Mouse (Mus musculus): ENCODE data around the gene Cxcl16. TPM values are rescaled to one million over a fixed set of nuclear protein-coding genes. Genes with fewer than 3 reads are reported as not detected.
A peak's percentile ranks its signal among the peaks of the same experiment; 100 is the strongest.

Gene Cxcl16
- polyA plus RNA-seq (2015; fragmentation: Nextera tagmentation; extraction: Ambion mirVana) = 5.2 and 6.1 TPM in 2 replicates

GRCm38 (mm10) chr11:70459601-70460101 lies at the start of gene Cxcl16:
Gene Cxcl16 (minus strand): TSS chr11:70459984.
- whole genome bisulfite sequencing = 6% methylated on average over 30 of the region's 30 CpGs
- ATAC-seq (ENCODE audit: low FRiP score, low read depth) = no peak

GRCm38 (mm10) chr11:70506962-70507515 lies 47.3 kb upstream of the Cxcl16 start:
- H3K27me3 ChIP-seq = no peaks in the 10 kb centered on the region
- H3K4me1 ChIP-seq (replicated peaks) = peaks cover 10% of the 10 kb centered on the region
- H3K4me2 ChIP-seq = no peak overlapping the region
- no peaks in the 10 kb centered on the region for H3K36me3 ChIP-seq
- 75% methylated on average over 7 of the region's 7 CpGs for WGBS
- no peak overlapping the region for H3K27ac ChIP-seq (replicated peaks)
- H3K4me3 ChIP-seq = no peak overlapping the region
- no peaks in the 10 kb centered on the region for H3K9me3 ChIP-seq
- H3K9ac ChIP-seq = no peak overlapping the region
- ATAC-seq (ENCODE audit: low FRiP score, low read depth) = no peak

More at GRCm38 (mm10) chr11:70459601-70460101, at the start of gene Cxcl16:
- Histone ChIP-seq H3K4me1 (replicated peaks) (peaks cover 4% of the 10 kb centered on the region; the same call in 1 of the 2 replicates), H3K9me3 (no peaks in the 10 kb centered on the region), H3K27me3 (peaks cover 28% of the 10 kb centered on the region), H3K4me2 (peak within 1 kb of the TSS; percentile 72), H3K36me3 (no peaks in the 10 kb centered on the region), H3K4me3 (peak within 1 kb of the TSS; percentile 40), H3K27ac (replicated peaks) (no peak within 1 kb of the TSS), H3K9ac (peak within 1 kb of the TSS; percentile 37; the same call in 1 of the 2 replicates)

GRCm38 (mm10) chr11:70506385-70506784 lies 46.6 kb upstream of the Cxcl16 start:
- Histone ChIP-seq H3K9me3 (no peaks in the 10 kb centered on the region), H3K4me3 (no peak overlapping the region), H3K36me3 (no peaks in the 10 kb centered on the region), H3K9ac (no peak overlapping the region), H3K27me3 (no peaks in the 10 kb centered on the region), H3K4me2 (no peak overlapping the region), H3K27ac (replicated peaks) (no peak overlapping the region), H3K4me1 (replicated peaks) (peaks cover 10% of the 10 kb centered on the region)
- no peak for ATAC-seq (ENCODE audit: low FRiP score, low read depth)
- 24% methylated on average over 4 of the region's 4 CpGs for WGBS

GRCm38 (mm10) chr11:70504970-70505369 lies 45.2 kb upstream of the Cxcl16 start, which contains the start of gene Tm4sf5:
Gene Tm4sf5 (plus strand): TSS chr11:70505244.
- no peak within 1 kb of the TSS for H3K27ac ChIP-seq (replicated peaks)
- H3K9me3 ChIP-seq = no peaks in the 10 kb centered on the region
- H3K9ac ChIP-seq = no peak within 1 kb of the TSS
- 83% methylated on average over 9 of the region's 9 CpGs for WGBS
- no peak within 1 kb of the TSS for H3K4me2 ChIP-seq
- H3K4me3 ChIP-seq = no peak within 1 kb of the TSS
- H3K36me3 ChIP-seq = no peaks in the 10 kb centered on the region
- ATAC-seq (ENCODE audit: low FRiP score, low read depth) = no peak
- no peaks in the 10 kb centered on the region for H3K27me3 ChIP-seq
- H3K4me1 ChIP-seq (replicated peaks) = peaks cover 6% of the 10 kb centered on the region

GRCm38 (mm10) chr11:70502018-70502417 lies 42.2 kb upstream of the Cxcl16 start:
- H3K4me1 ChIP-seq (replicated peaks) = no peaks in the 10 kb centered on the region
- H3K36me3 ChIP-seq = no peaks in the 10 kb centered on the region
- no peaks in the 10 kb centered on the region for H3K9me3 ChIP-seq
- no peak overlapping the region for H3K9ac ChIP-seq
- no peak overlapping the region for H3K4me3 ChIP-seq
- no peak overlapping the region for H3K27ac ChIP-seq (replicated peaks)
- ATAC-seq (ENCODE audit: low FRiP score, low read depth) = no peak
- no peak overlapping the region for H3K4me2 ChIP-seq
- no peaks in the 10 kb centered on the region for H3K27me3 ChIP-seq
- 76% methylated on average over 3 of the region's 3 CpGs for WGBS

- Histone ChIP-seq H3K9ac (no peak overlapping the region), H3K4me3 (no peak overlapping the region), H3K9me3 (no peaks in the 10 kb centered on the region), H3K36me3 (no peaks in the 10 kb centered on the region), H3K27me3 (no peaks in the 10 kb centered on the region), H3K4me2 (no peak overlapping the region), H3K27ac (replicated peaks) (no peak overlapping the region), H3K4me1 (replicated peaks) (no peaks in the 10 kb centered on the region)
- ATAC-seq (ENCODE audit: low FRiP score, low read depth) = no peak
- WGBS = 95% methylated on average over 1 of the region's 1 CpGs
Measured at GRCm38 (mm10) chr11:70500476-70500812, 40.7 kb upstream of the Cxcl16 start.

- Histone ChIP-seq H3K4me3 (no peak overlapping the region), H3K9ac (no peak overlapping the region), H3K4me2 (no peak overlapping the region), H3K9me3 (no peaks in the 10 kb centered on the region), H3K4me1 (replicated peaks) (no peaks in the 10 kb centered on the region), H3K27me3 (no peaks in the 10 kb centered on the region), H3K36me3 (no peaks in the 10 kb centered on the region), H3K27ac (replicated peaks) (no peak overlapping the region)
- no peak for ATAC-seq (ENCODE audit: low FRiP score, low read depth)
- 69% methylated on average over 14 of the region's 14 CpGs for WGBS
Measured at GRCm38 (mm10) chr11:70499566-70500475, 40.0 kb upstream of the Cxcl16 start.

- Histone ChIP-seq H3K4me2 (no peak overlapping the region), H3K36me3 (no peaks in the 10 kb centered on the region), H3K27ac (replicated peaks) (no peak overlapping the region), H3K4me1 (replicated peaks) (no peaks in the 10 kb centered on the region), H3K27me3 (no peaks in the 10 kb centered on the region), H3K4me3 (no peak overlapping the region), H3K9ac (no peak overlapping the region), H3K9me3 (no peaks in the 10 kb centered on the region)
- WGBS = 90% methylated on average over 6 of the region's 6 CpGs
- ATAC-seq (ENCODE audit: low FRiP score, low read depth) = no peak
Measured at GRCm38 (mm10) chr11:70489684-70490083, 29.9 kb upstream of the Cxcl16 start.

GRCm38 (mm10) chr11:70489138-70489537 lies 29.4 kb upstream of the Cxcl16 start:
- H3K9me3 ChIP-seq = no peaks in the 10 kb centered on the region
- H3K36me3 ChIP-seq = no peaks in the 10 kb centered on the region
- no peak overlapping the region for H3K4me2 ChIP-seq
- H3K27ac ChIP-seq (replicated peaks) = no peak overlapping the region
- H3K4me3 ChIP-seq = no peak overlapping the region
- no peaks in the 10 kb centered on the region for H3K27me3 ChIP-seq
- no peaks in the 10 kb centered on the region for H3K4me1 ChIP-seq (replicated peaks)
- ATAC-seq (ENCODE audit: low FRiP score, low read depth) = no peak
- WGBS = 86% methylated on average over 3 of the region's 3 CpGs
- no peak overlapping the region for H3K9ac ChIP-seq

GRCm38 (mm10) chr11:70487816-70488215 lies 28.0 kb upstream of the Cxcl16 start:
- H3K9ac ChIP-seq = no peak overlapping the region
- no peak overlapping the region for H3K4me3 ChIP-seq
- H3K36me3 ChIP-seq = no peaks in the 10 kb centered on the region
- 52% methylated on average over 4 of the region's 4 CpGs for WGBS
- H3K4me1 ChIP-seq (replicated peaks) = no peaks in the 10 kb centered on the region
- ATAC-seq (ENCODE audit: low FRiP score, low read depth) = no peak
- no peak overlapping the region for H3K4me2 ChIP-seq
- H3K9me3 ChIP-seq = no peaks in the 10 kb centered on the region
- H3K27me3 ChIP-seq = no peaks in the 10 kb centered on the region
- H3K27ac ChIP-seq (replicated peaks) = no peak overlapping the region

GRCm38 (mm10) chr11:70485498-70485897 lies 25.7 kb upstream of the Cxcl16 start:
- H3K27ac ChIP-seq (replicated peaks) = no peak overlapping the region
- H3K27me3 ChIP-seq = no peaks in the 10 kb centered on the region
- no peak for ATAC-seq (ENCODE audit: low FRiP score, low read depth)
- no peak overlapping the region for H3K4me3 ChIP-seq
- H3K4me2 ChIP-seq = no peak overlapping the region
- WGBS = 70% methylated on average over 2 of the region's 2 CpGs
- no peaks in the 10 kb centered on the region for H3K36me3 ChIP-seq
- H3K9me3 ChIP-seq = no peaks in the 10 kb centered on the region
- H3K4me1 ChIP-seq (replicated peaks) = no peaks in the 10 kb centered on the region
- no peak overlapping the region for H3K9ac ChIP-seq

- no peaks in the 10 kb centered on the region for H3K4me1 ChIP-seq (replicated peaks)
- 82% methylated on average over 12 of the region's 12 CpGs for WGBS
Measured at GRCm38 (mm10) chr11:70474872-70475534, 15.2 kb upstream of the Cxcl16 start.

More at GRCm38 (mm10) chr11:70474872-70475534, 15.2 kb upstream of the Cxcl16 start:
- Histone ChIP-seq H3K27me3 (no peaks in the 10 kb centered on the region), H3K9ac (no peak overlapping the region), H3K9me3 (no peaks in the 10 kb centered on the region), H3K4me2 (no peak overlapping the region), H3K36me3 (no peaks in the 10 kb centered on the region), H3K4me3 (no peak overlapping the region), H3K27ac (replicated peaks) (no peak overlapping the region)
- no peak for ATAC-seq (ENCODE audit: low FRiP score, low read depth)
